Mouse (Mus musculus): ENCODE data around the gene Faap20. TPM values are rescaled to one million over a fixed set of nuclear protein-coding genes. Genes with fewer than 3 reads are reported as not detected.
A peak's percentile ranks its signal among the peaks of the same experiment; 100 is the strongest.

The Faap20 gene
- 43.5 and 46.3 TPM in 2 replicates for polyA plus RNA-seq (2015; fragmentation: Nextera tagmentation; extraction: Ambion mirVana)

GRCm38 (mm10) chr4:155249648-155250351, at the start of gene Faap20:
Faap20 (plus strand) TSS chr4:155249802.
- no peaks in the 10 kb centered on the region for H3K27me3 ChIP-seq (ENCODE audit: control insufficient read depth, insufficient read depth, low read length)
- peak within 1 kb of the TSS; percentile 95 for H3K4me2 ChIP-seq (replicated peaks; ENCODE audit: low read depth)
- peak; percentile 91 for ATAC-seq (ENCODE audit: low FRiP score, low TSS enrichment)
- peak within 1 kb of the TSS; percentile 97 for H3K27ac ChIP-seq (replicated peaks)
- WGBS = under 1% methylated on average over 52 of the region's 58 CpGs
- peak; percentile 91 for DNase-seq (ENCODE audit: low spot score)
- no peaks in the 10 kb centered on the region for H3K9me3 ChIP-seq (ENCODE audit: control insufficient read depth, low read length)
- no peaks in the 10 kb centered on the region for H3K4me1 ChIP-seq (replicated peaks; ENCODE audit: control insufficient read depth, insufficient read depth)
- TF ChIP-seq EP300 (optimal IDR thresholded peaks at IDR 0.05) = peak; percentile 73
- TF ChIP-seq CTCF (IDR thresholded peaks at IDR 0.05; ENCODE audit: low read depth) = no peak
- peak within 1 kb of the TSS; percentile 81 for H3K9ac ChIP-seq (ENCODE audit: low read length)
- H3K36me3 ChIP-seq (ENCODE audit: control insufficient read depth, insufficient read depth, low read length) = no peaks in the 10 kb centered on the region; the same call in 1 of the 2 replicates
- peak within 1 kb of the TSS; percentile 61 for H3K4me3 ChIP-seq (ENCODE audit: low read depth, low read length)

- DNase-seq (ENCODE audit: low spot score) (no peak), ATAC-seq (ENCODE audit: low FRiP score, low TSS enrichment) (no peak)
- 77% methylated on average over 3 of the region's 3 CpGs for WGBS
- H3K27ac ChIP-seq (replicated peaks) = no peak overlapping the region
- TF ChIP-seq EP300 (optimal IDR thresholded peaks at IDR 0.05) (no peak), CTCF (IDR thresholded peaks at IDR 0.05; ENCODE audit: low read depth) (no peak)
- no peak overlapping the region for H3K9ac ChIP-seq (ENCODE audit: low read length)
- H3K4me3 ChIP-seq (ENCODE audit: low read depth, low read length) = no peak overlapping the region
- H3K27me3 ChIP-seq (ENCODE audit: control insufficient read depth, insufficient read depth, low read length) = no peaks in the 10 kb centered on the region
- peaks cover 3% of the 10 kb centered on the region; the same call in 1 of the 2 replicates for H3K36me3 ChIP-seq (ENCODE audit: control insufficient read depth, insufficient read depth, low read length)
- H3K4me1 ChIP-seq (replicated peaks; ENCODE audit: control insufficient read depth, insufficient read depth) = peaks cover 17% of the 10 kb centered on the region
- H3K9me3 ChIP-seq (ENCODE audit: control insufficient read depth, low read length) = no peaks in the 10 kb centered on the region
- no peak overlapping the region for H3K4me2 ChIP-seq (replicated peaks; ENCODE audit: low read depth)
Measured at GRCm38 (mm10) chr4:155200861-155201390, 48.7 kb upstream of the Faap20 start.

GRCm38 (mm10) chr4:155201764-155202163, 47.8 kb upstream of the Faap20 start:
- no peaks in the 10 kb centered on the region for H3K9me3 ChIP-seq (ENCODE audit: control insufficient read depth, low read length)
- 81% methylated on average over 7 of the region's 7 CpGs for WGBS
- peaks cover 17% of the 10 kb centered on the region for H3K4me1 ChIP-seq (replicated peaks; ENCODE audit: control insufficient read depth, insufficient read depth)
- ATAC-seq (ENCODE audit: low FRiP score, low TSS enrichment) = 0 out of 2 replicates have a peak, but pooled peaks have one; percentile 21
- DNase-seq (ENCODE audit: low spot score) = no peak
- H3K27ac ChIP-seq (replicated peaks) = peak overlapping the region; percentile 40; the same call in 1 of the 2 replicates
- H3K4me3 ChIP-seq (ENCODE audit: low read depth, low read length) = no peak overlapping the region
- H3K4me2 ChIP-seq (replicated peaks; ENCODE audit: low read depth) = no peak overlapping the region
- H3K27me3 ChIP-seq (ENCODE audit: control insufficient read depth, insufficient read depth, low read length) = no peaks in the 10 kb centered on the region
- no peaks in the 10 kb centered on the region for H3K36me3 ChIP-seq (ENCODE audit: control insufficient read depth, insufficient read depth, low read length)
- no peak for TF ChIP-seq EP300 (optimal IDR thresholded peaks at IDR 0.05)
- TF ChIP-seq CTCF (IDR thresholded peaks at IDR 0.05; ENCODE audit: low read depth) = no peak
- no peak overlapping the region for H3K9ac ChIP-seq (ENCODE audit: low read length)

GRCm38 (mm10) chr4:155205919-155206318, 43.7 kb upstream of the Faap20 start:
- ATAC-seq (ENCODE audit: low FRiP score, low TSS enrichment) = peak; percentile 79
- peak overlapping the region; percentile 80 for H3K27ac ChIP-seq (replicated peaks)
- H3K36me3 ChIP-seq (ENCODE audit: control insufficient read depth, insufficient read depth, low read length) = no peaks in the 10 kb centered on the region; the same call in 1 of the 2 replicates
- H3K27me3 ChIP-seq (ENCODE audit: control insufficient read depth, insufficient read depth, low read length) = no peaks in the 10 kb centered on the region
- no peak for TF ChIP-seq CTCF (IDR thresholded peaks at IDR 0.05; ENCODE audit: low read depth)
- no peak for TF ChIP-seq EP300 (optimal IDR thresholded peaks at IDR 0.05)
- peak; percentile 89 for DNase-seq (ENCODE audit: low spot score)
- H3K4me2 ChIP-seq (replicated peaks; ENCODE audit: low read depth) = no peak overlapping the region; the same call in 1 of the 2 replicates
- no peaks in the 10 kb centered on the region for H3K9me3 ChIP-seq (ENCODE audit: control insufficient read depth, low read length)
- no peak overlapping the region for H3K4me3 ChIP-seq (ENCODE audit: low read depth, low read length)
- WGBS = 38% methylated on average over 6 of the region's 6 CpGs
- H3K9ac ChIP-seq (ENCODE audit: low read length) = no peak overlapping the region
- peaks cover 27% of the 10 kb centered on the region for H3K4me1 ChIP-seq (replicated peaks; ENCODE audit: control insufficient read depth, insufficient read depth)

GRCm38 (mm10) chr4:155206498-155206897, 43.1 kb upstream of the Faap20 start:
- H3K4me3 ChIP-seq (ENCODE audit: low read depth, low read length) = no peak overlapping the region
- TF ChIP-seq EP300 (optimal IDR thresholded peaks at IDR 0.05) (no peak), CTCF (IDR thresholded peaks at IDR 0.05; ENCODE audit: low read depth) (no peak)
- WGBS = 62% methylated on average over 7 of the region's 8 CpGs
- H3K36me3 ChIP-seq (ENCODE audit: control insufficient read depth, insufficient read depth, low read length) = peaks cover 2% of the 10 kb centered on the region; the same call in 1 of the 2 replicates
- DNase-seq (ENCODE audit: low spot score) (no peak), ATAC-seq (ENCODE audit: low FRiP score, low TSS enrichment) (no peak)
- peak overlapping the region; percentile 18; the same call in 1 of the 2 replicates for H3K27ac ChIP-seq (replicated peaks)
- H3K9ac ChIP-seq (ENCODE audit: low read length) = peak overlapping the region; percentile 35; the same call in 1 of the 2 replicates
- peaks cover 27% of the 10 kb centered on the region for H3K4me1 ChIP-seq (replicated peaks; ENCODE audit: control insufficient read depth, insufficient read depth)
- H3K9me3 ChIP-seq (ENCODE audit: control insufficient read depth, low read length) = no peaks in the 10 kb centered on the region
- no peaks in the 10 kb centered on the region for H3K27me3 ChIP-seq (ENCODE audit: control insufficient read depth, insufficient read depth, low read length)
- no peak overlapping the region for H3K4me2 ChIP-seq (replicated peaks; ENCODE audit: low read depth)

- ATAC-seq (ENCODE audit: low FRiP score, low TSS enrichment) = no peak
- Histone ChIP-seq H3K27ac (replicated peaks) (peak overlapping the region; percentile 71), H3K4me1 (replicated peaks; ENCODE audit: control insufficient read depth, insufficient read depth) (peaks cover 22% of the 10 kb centered on the region), H3K4me2 (replicated peaks; ENCODE audit: low read depth) (no peak overlapping the region), H3K9ac (ENCODE audit: low read length) (peak overlapping the region; percentile 27; the same call in 1 of the 2 replicates), H3K9me3 (ENCODE audit: control insufficient read depth, low read length) (no peaks in the 10 kb centered on the region), H3K36me3 (ENCODE audit: control insufficient read depth, insufficient read depth, low read length) (peaks cover 4% of the 10 kb centered on the region; the same call in 1 of the 2 replicates), H3K4me3 (ENCODE audit: low read depth, low read length) (no peak overlapping the region), H3K27me3 (ENCODE audit: control insufficient read depth, insufficient read depth, low read length) (no peaks in the 10 kb centered on the region)
- no peak for DNase-seq (ENCODE audit: low spot score)
- no peak for TF ChIP-seq CTCF (IDR thresholded peaks at IDR 0.05; ENCODE audit: low read depth)
- TF ChIP-seq EP300 (optimal IDR thresholded peaks at IDR 0.05) = no peak
- WGBS = 52% methylated on average over 3 of the region's 3 CpGs
Measured at GRCm38 (mm10) chr4:155207841-155208240, 41.8 kb upstream of the Faap20 start.

All from stomach, postnatal 0 days (tissue).